Mouse (Mus musculus): ENCODE results near the gene Sik3. TPM values are rescaled to one million over a fixed set of nuclear protein-coding genes. Genes with fewer than 3 reads are reported as not detected.

Sik3 gene
- polyA plus RNA-seq, 1 experiment from 2014 or later, result 8.9 TPM

GRCm38 (mm10) chr9:46156711-46157110 lies 144.1 kb downstream of the Sik3 start:
- Histone ChIP-seq H3K9me3 (ENCODE audit: low read length) (no peaks in the 10 kb centered on the region), H3K4me2 (replicated peaks; ENCODE audit: low read depth, low read length) (no peak overlapping the region), H3K27me3 (replicated peaks; ENCODE audit: insufficient read depth, low read length) (no peaks in the 10 kb centered on the region), H3K4me3 (ENCODE audit: low read depth, low read length) (no peak overlapping the region), H3K4me1 (ENCODE audit: insufficient read depth, low read depth, low read length) (peaks cover 17% of the 10 kb centered on the region; the same call in 1 of the 2 replicates), H3K36me3 (ENCODE audit: insufficient read depth, low read length) (no peaks in the 10 kb centered on the region), H3K9ac (replicated peaks; ENCODE audit: low read depth) (no peak overlapping the region), H3K27ac (ENCODE audit: low read length) (no peak overlapping the region)
- 81% methylated on average over 4 of the region's 4 CpGs for WGBS
- TF ChIP-seq EP300 (IDR thresholded peaks at IDR 0.05) (no peak), CTCF (IDR thresholded peaks at IDR 0.05) (no peak)
- no peak for DNase-seq (ENCODE audit: low spot score)
- ATAC-seq, result no peak

- Histone ChIP-seq H3K4me2 (replicated peaks; ENCODE audit: low read depth, low read length) (no peak overlapping the region), H3K9ac (replicated peaks; ENCODE audit: low read depth) (no peak overlapping the region), H3K27me3 (replicated peaks; ENCODE audit: insufficient read depth, low read length) (no peaks in the 10 kb centered on the region), H3K4me1 (ENCODE audit: insufficient read depth, low read depth, low read length) (peaks cover 19% of the 10 kb centered on the region; the same call in 1 of the 2 replicates), H3K9me3 (ENCODE audit: low read length) (no peaks in the 10 kb centered on the region), H3K4me3 (ENCODE audit: low read depth, low read length) (no peak overlapping the region), H3K36me3 (ENCODE audit: insufficient read depth, low read length) (no peaks in the 10 kb centered on the region), H3K27ac (ENCODE audit: low read length) (no peak overlapping the region)
- peak; percentile 53 for TF ChIP-seq EP300 (IDR thresholded peaks at IDR 0.05)
- TF ChIP-seq CTCF (IDR thresholded peaks at IDR 0.05), result no peak
- WGBS, result 19% methylated on average over 4 of the region's 4 CpGs
- ATAC-seq, result peak; percentile 63
- DNase-seq (ENCODE audit: low spot score), result peak; percentile 86
These were observed 145.7 kb downstream of the Sik3 start for GRCm38 (mm10) chr9:46158273-46158813.

- peak overlapping the region; percentile 20; the same call in 1 of the 2 replicates for H3K27ac ChIP-seq (ENCODE audit: low read length)
- H3K27me3 ChIP-seq (replicated peaks; ENCODE audit: insufficient read depth, low read length), result no peaks in the 10 kb centered on the region
- no peaks in the 10 kb centered on the region for H3K9me3 ChIP-seq (ENCODE audit: low read length)
- no peak overlapping the region for H3K9ac ChIP-seq (replicated peaks; ENCODE audit: low read depth)
- TF ChIP-seq CTCF (IDR thresholded peaks at IDR 0.05) (no peak), EP300 (IDR thresholded peaks at IDR 0.05) (no peak)
- no peaks in the 10 kb centered on the region for H3K36me3 ChIP-seq (ENCODE audit: insufficient read depth, low read length)
- 44% methylated on average over 8 of the region's 8 CpGs for WGBS
- peak; percentile 43 for ATAC-seq
- no peak overlapping the region for H3K4me3 ChIP-seq (ENCODE audit: low read depth, low read length)
- DNase-seq (ENCODE audit: low spot score), result no peak
- H3K4me2 ChIP-seq (replicated peaks; ENCODE audit: low read depth, low read length), result no peak overlapping the region
- peaks cover 11% of the 10 kb centered on the region; the same call in 1 of the 2 replicates for H3K4me1 ChIP-seq (ENCODE audit: insufficient read depth, low read depth, low read length)
These were observed 150.8 kb downstream of the Sik3 start for GRCm38 (mm10) chr9:46163430-46163829.

GRCm38 (mm10) chr9:46168802-46169201 lies 156.2 kb downstream of the Sik3 start:
- Histone ChIP-seq H3K4me1 (ENCODE audit: insufficient read depth, low read depth, low read length) (no peaks in the 10 kb centered on the region), H3K27ac (ENCODE audit: low read length) (no peak overlapping the region), H3K4me2 (replicated peaks; ENCODE audit: low read depth, low read length) (no peak overlapping the region), H3K9me3 (ENCODE audit: low read length) (no peaks in the 10 kb centered on the region), H3K36me3 (ENCODE audit: insufficient read depth, low read length) (no peaks in the 10 kb centered on the region), H3K27me3 (replicated peaks; ENCODE audit: insufficient read depth, low read length) (no peaks in the 10 kb centered on the region), H3K4me3 (ENCODE audit: low read depth, low read length) (no peak overlapping the region), H3K9ac (replicated peaks; ENCODE audit: low read depth) (no peak overlapping the region)
- WGBS, result 71% methylated on average over 4 of the region's 4 CpGs
- DNase-seq (ENCODE audit: low spot score), result peak; percentile 61
- peak; percentile 50 for ATAC-seq
- TF ChIP-seq CTCF (IDR thresholded peaks at IDR 0.05) (no peak), EP300 (IDR thresholded peaks at IDR 0.05) (no peak)

- no peaks in the 10 kb centered on the region for H3K27me3 ChIP-seq (replicated peaks; ENCODE audit: insufficient read depth, low read length)
- H3K4me3 ChIP-seq (ENCODE audit: low read depth, low read length), result no peak overlapping the region
These were observed 159.6 kb downstream of the Sik3 start for GRCm38 (mm10) chr9:46172251-46172650.

GRCm38 (mm10) chr9:46172953-46173352 lies 160.3 kb downstream of the Sik3 start:
- 22% methylated on average over 2 of the region's 2 CpGs for WGBS
- H3K9ac ChIP-seq (replicated peaks; ENCODE audit: low read depth), result no peak overlapping the region
- ATAC-seq (no peak), DNase-seq (ENCODE audit: low spot score) (no peak)
- no peak overlapping the region for H3K4me3 ChIP-seq (ENCODE audit: low read depth, low read length)
- H3K4me2 ChIP-seq (replicated peaks; ENCODE audit: low read depth, low read length), result no peak overlapping the region
- no peaks in the 10 kb centered on the region for H3K27me3 ChIP-seq (replicated peaks; ENCODE audit: insufficient read depth, low read length)
- no peaks in the 10 kb centered on the region for H3K9me3 ChIP-seq (ENCODE audit: low read length)
- TF ChIP-seq CTCF (IDR thresholded peaks at IDR 0.05), result no peak
- H3K36me3 ChIP-seq (ENCODE audit: insufficient read depth, low read length), result peaks cover 4% of the 10 kb centered on the region; the same call in 1 of the 2 replicates
- no peak overlapping the region for H3K27ac ChIP-seq (ENCODE audit: low read length)
- peaks cover 16% of the 10 kb centered on the region; the same call in 1 of the 2 replicates for H3K4me1 ChIP-seq (ENCODE audit: insufficient read depth, low read depth, low read length)

More at GRCm38 (mm10) chr9:46172251-46172650, 159.6 kb downstream of the Sik3 start:
- Histone ChIP-seq H3K9ac (replicated peaks; ENCODE audit: low read depth) (no peak overlapping the region), H3K4me2 (replicated peaks; ENCODE audit: low read depth, low read length) (no peak overlapping the region), H3K27ac (ENCODE audit: low read length) (no peak overlapping the region), H3K9me3 (ENCODE audit: low read length) (no peaks in the 10 kb centered on the region), H3K36me3 (ENCODE audit: insufficient read depth, low read length) (no peaks in the 10 kb centered on the region), H3K4me1 (ENCODE audit: insufficient read depth, low read depth, low read length) (peaks cover 16% of the 10 kb centered on the region; the same call in 1 of the 2 replicates)
- DNase-seq (ENCODE audit: low spot score), result no peak
- ATAC-seq, result no peak
- WGBS, result 94% methylated on average over 2 of the region's 2 CpGs
- TF ChIP-seq CTCF (IDR thresholded peaks at IDR 0.05) (no peak), EP300 (IDR thresholded peaks at IDR 0.05) (no peak)

Data from lung, postnatal 0 days (tissue).